Mouse (Mus musculus) brain, adult 2 months (tissue): ENCODE measurements around the gene Actrt2.

Source experiments
- DNase-seq: peaks from one replicate; pipeline ENCODE4 v3.0.0; 2011; ENCODE audit warnings: low read depth, low spot score

Actrt2 gene

DNA sequence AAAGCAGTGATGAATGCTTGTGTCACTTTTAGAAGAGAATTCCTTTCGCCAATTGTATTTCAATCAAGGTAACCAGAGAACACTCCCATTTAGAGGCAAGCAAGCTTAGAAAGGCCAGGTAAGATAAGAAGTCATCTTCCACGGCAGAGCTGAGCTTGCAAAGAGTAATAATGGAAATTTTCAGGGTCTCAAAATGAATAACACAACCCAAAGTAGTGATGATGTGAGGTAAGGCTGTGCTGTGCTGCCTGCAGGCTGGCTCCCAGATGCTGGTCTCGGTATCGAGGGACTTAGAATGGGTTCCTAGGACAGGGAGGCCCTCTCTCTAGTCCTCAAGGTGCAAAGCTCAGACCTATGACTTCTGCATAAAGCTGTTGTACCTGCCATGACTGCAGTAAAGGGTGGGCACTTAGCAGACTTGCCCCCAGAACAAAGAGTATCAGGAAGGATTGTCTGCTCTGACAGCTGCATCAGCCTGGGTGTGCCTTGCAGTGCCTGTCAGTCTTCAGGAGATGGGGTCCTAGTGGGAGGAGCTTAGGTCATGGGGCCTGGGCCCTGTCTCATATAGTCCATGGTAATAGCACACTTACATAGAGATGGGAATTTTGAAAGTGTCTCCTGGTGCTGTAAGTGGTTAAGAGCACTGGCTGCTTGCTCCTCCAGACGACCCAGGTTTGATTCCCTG is 15.5 kb upstream of the Actrt2 start:
- DNase-seq: no peak

DNA sequence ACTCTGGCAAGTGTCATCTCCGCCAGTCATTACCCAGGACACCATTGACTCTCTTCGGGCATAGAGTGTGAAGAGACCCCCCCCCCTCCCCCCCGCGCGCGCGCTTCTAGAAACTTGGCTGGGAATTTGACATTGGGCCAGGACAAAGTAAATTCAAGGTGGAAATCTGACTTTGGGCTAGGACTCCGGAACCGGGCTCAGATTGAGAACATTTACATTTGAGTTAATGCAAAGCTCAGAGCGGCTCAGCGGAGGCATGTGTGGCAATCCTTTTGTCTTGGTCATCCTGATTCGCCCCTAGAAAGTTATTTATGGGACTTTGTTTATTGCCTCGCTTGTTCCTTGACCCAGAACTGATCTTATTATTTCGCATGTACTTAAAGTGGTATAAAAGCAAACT is 14.6 kb upstream of the Actrt2 start:
- no peak for DNase-seq

DNA sequence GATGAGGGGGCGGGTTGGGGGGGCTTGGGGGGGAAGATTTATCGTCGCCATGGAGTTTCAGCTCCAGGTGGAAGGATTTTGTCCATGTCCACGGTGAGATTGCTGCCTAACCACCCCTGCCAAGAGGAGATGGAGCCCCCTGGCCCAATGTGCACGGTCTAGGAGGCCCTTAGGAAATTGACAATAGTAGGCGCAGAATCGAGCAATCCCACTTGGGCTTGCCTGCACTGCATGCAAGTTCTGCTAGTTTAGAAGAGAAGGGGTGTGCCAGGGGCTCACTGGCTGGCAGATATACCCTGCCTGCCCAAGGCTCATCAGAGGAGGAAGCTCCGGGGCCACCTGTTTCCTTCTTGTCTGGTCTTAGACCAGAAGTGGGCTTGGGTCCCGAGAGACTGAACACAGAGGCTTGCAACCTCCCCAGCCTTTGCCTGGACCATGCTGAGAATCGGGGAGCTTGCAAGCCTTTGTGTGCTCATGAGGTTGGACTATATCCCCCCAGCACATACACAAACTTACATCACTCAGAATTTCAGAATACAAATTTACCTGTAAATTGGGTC is 7.9 kb upstream of the Actrt2 start:
- DNase-seq: no peak

DNA sequence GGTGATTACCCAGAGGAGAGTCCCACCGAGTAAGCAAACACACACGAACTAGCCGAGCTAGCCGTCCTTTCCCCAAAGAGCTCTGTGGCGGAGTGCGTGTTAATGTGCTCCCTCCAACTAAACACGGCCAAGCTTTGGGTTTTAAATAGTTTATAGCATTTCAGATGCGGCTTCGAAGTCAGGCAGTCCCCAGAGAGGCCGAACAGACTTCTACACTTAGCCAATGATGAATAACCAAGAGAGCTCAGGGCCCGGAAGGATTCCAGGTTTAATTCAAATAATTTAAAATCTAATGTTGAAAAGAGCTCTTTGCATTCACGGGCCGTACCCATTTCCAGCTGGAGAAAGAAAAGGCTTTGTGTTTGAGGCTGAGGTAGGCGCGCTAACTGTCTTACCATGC is 7.3 kb upstream of the Actrt2 start:
- DNase-seq: no peak

DNA sequence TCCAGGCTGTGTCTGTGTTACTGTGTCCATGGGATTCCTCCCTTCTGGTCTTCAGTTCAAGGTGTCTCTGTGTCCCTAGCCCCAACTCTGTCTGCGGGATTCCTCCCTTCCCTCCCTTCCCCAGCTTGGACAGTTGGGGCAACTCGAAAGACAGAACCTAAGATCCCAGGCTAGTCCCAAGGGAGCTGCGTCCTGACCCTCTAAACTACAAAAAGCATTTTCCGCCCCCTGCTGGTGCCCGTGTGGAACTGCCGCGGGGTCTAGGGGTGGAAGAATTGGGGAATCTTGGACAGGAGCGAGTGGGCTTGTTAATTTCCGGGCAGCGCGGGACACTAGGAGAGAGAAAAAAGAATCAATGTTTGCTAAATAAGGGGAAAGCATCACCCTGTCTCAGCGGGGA is 6.9 kb upstream of the Actrt2 start:
- peak; percentile 20 for DNase-seq

DNA sequence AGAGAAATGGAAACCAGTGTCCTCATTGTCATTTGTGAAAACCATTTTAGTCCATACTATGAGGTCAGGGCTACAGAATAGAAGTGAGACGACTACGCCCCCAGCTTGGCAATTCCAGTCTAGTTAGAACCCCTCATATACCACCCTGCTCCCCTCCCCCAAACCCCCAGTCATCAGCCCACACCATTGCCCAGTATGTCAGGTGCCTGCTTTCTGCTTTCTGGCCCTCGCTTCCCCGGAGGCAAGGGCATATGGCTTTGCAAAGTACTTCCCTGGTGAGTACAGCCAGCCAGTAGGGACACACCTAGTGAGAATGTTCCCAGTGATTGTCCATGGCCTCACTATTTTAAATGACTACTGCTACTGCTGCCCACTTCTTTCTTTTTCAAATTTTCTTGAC is 6.3 kb upstream of the Actrt2 start:
- no peak for DNase-seq

DNA sequence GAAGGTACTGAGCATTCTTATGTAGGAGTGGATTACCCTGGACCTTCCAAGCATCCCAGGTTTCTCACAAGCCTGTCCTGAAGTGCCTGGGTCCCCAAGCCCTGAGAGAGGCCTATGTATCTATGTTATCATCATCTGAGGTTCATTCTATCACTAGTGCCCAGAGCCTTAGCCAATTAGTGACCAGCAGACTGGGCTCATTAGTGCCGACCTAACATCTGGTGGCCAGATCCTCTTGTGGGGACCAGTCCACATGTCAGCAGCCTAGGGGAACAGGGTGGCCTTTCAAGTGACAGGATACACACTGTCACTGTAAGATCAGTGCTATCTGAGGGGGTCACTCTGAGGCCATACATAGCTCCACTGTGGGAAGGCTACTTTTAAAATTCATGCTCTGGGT is 4.4 kb upstream of the Actrt2 start:
- DNase-seq: no peak

DNA sequence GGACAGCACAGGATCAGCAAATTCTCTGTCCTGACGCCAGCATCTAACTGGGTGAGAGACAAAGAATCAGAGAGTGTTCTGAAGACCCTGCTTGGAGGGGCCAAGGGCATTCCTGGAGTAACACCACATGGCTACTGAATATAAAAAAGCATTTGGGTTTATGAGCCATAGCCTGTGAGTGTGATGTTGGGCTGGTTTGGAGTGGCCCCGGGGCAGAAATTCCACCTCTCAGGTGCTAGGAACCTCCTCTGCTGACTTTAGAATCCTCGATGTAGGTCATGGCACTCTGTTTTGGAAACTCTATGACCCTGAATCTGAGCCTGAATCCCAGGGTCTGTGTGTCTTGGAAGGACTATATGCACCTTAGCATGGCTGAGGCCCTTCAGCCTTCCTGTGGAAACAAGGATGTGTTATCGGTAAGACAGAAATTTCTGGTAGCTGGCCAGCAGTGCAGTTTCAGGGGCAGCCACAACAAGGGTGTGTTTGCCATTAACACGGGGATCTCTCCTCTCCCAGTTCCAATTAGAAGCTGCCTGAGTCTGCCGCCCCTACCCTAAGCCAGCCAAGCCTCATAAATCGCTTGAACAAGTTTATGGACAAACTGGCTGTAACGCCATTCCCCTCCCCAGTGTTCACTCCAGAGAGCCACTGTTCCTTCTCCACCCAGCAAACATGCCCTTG is 3.7 kb upstream of the Actrt2 start:
- no peak for DNase-seq

DNA sequence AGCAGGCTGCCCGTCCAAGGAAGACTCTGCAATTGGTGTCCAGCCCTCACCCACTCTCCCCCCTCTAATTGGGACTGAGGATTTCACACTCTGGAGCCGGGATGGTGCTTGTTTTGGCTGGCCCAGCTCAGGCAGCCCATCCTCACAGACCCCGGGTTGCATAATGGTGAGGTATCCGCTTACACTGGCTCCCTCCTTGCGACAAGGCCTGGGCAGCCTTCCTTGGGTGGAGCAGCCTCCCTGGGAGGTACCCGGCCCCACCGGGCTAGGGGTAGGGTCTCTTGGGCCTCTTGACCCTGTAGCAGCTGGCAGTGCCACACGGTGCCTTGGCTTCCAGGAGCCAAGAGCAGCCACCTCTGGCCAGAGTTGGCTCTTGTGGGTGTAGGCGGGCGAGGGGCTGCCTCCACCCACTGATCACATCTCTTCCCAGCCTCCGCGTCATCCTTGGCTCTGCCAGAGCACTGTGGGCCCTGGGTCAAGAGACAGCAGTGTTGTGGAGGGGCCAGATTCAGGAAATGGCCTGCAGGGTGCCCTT is 4.9 kb downstream of the Actrt2 start:
- DNase-seq: no peak

DNA sequence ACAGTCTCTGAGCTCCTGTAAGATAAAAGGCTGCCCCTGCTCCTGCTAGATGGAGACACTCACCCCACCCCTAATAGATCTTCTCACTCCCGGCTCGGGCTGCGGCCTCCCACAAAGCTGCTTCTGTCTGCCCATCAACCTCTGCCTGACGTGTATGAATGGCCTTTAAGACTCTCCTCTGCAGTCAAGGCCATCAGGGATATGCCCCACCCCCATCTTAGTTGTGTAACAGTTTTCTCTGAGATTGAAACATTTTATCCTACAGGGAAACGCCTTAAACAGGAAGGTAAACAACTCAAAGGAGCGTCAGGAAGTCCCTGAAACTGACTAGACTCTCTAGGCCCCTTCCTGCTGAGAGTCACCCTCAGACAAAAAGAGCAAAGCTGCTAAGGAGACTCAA is 6.4 kb downstream of the Actrt2 start:
- no peak for DNase-seq

DNA sequence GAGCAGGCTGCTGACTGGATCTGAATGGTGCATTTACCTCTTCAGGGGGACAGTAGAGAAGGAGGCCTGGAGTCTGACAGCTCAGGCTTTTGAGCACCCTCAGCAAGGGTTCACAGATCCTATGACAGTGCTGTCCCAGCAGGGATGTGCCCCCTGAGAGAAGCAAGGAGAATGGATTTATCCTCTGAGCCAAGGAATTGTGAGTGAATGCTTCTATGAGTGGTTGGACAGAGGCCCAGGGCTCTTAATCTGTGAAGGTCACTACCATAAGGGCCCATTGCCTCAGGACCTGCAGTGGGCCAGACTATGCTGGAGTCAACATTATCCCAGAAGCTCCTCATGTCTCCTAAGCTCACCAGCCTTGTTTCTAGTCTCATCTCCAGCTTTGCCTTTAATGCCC is 7.6 kb downstream of the Actrt2 start:
- DNase-seq: no peak

DNA sequence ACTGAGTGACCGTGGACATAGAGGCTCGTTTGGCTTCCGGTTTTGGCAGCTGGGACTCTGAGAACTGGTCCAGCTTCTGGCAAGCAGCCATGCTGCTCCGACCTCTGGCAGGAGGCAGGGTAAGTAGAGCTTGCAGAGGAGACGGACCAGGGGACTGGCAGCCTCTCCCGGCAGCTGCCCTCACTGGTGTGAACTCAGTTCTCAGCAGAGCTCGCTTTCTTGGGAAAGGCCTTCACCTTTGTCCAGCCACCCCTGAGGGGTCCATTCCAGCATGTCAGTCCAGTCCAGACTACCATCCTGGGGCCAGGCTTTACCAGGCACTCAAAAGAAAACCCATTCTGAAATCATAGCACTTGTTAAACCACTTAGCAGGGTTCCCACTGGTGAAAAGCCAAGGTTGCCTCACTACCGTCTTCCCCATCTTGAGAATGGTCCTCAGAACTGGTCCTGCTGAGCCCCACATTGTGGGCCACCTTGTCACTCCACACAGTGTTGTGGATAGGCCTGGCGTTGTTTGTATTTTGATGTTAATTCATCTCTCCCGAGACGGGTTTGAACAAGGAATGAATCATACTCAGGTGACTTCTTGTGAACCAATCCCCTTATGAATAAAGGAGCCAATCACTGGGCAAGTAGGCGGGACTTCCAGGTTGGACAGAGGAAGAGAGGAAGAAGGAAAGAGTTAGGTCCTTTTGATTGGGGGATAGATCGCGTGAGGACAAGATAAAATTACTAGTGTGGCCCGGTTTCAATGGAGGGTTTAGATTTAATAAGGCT is 12.3 kb downstream of the Actrt2 start:
- DNase-seq: no peak

DNA sequence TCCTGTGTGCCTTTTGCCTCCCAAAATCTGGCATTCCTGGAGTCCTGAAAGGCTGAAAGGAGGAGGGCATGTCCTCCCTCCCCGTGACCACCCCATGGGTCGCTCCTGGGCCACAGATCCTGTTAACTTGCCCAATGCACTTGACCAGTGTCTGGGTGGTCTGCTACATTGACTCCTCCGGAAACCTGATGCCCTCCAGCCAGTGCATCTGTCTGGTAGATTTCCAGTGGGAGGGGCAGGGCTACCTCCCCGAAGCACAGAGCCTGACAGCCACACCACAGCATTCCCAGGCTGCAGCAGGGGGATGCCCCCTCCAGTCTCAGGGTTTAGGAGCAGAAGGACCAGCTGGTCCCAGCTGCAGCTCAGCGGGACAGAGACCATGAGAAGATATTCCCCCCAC is 15.2 kb downstream of the Actrt2 start:
- DNase-seq: no peak

DNA sequence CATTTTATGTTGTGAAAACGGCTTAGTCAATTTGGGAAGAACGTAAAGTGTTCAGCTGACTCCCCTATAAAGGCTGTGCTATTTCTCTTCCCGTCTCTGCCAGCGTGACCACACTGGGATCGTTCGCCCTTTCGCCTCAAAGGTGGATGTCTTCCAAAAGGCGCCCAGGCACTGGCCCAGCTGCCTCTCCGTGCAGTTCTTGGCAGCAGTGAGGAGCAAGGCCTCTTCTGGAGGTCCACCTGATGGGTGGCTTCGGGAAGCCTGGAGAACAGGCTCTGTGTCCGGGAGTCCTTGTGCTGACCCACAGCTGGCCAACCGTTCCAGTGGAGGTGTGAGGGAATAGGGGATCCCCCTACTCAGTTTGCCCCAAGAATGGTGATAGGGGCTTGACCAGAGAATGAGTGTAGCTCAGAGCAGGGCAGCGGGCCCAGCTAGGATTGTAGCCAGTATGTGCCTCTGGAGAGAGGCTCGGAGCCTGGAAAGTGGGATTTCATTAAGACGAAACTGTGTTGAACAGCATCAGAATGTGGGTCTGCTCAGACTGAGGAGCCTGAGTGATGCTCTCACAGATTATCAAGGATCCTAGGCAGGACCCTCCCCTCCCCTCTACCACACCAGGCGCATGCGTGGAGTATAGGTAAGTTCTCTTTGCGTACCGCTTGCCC is 18.5 kb downstream of the Actrt2 start:
- DNase-seq: no peak

DNA sequence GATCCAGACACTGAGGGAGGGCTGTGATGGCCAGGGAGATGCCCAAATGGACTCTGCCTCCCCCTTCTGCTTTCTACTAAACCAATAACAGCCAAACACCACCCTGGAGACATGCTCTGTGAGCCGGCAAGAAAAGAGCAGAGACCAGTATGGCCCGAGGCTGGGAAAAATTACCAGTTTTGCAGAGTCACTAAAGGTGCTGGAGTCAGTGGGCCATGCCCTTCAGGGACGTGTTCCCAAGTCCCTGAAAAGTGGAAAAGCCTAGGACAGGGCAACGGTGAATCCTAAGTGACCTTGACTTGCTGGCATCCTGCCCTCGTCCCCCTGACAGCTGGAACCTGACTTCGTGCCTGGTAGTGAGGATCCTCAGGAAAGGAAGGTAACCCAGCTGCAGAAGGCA is 25.2 kb downstream of the Actrt2 start:
- DNase-seq: no peak

DNA sequence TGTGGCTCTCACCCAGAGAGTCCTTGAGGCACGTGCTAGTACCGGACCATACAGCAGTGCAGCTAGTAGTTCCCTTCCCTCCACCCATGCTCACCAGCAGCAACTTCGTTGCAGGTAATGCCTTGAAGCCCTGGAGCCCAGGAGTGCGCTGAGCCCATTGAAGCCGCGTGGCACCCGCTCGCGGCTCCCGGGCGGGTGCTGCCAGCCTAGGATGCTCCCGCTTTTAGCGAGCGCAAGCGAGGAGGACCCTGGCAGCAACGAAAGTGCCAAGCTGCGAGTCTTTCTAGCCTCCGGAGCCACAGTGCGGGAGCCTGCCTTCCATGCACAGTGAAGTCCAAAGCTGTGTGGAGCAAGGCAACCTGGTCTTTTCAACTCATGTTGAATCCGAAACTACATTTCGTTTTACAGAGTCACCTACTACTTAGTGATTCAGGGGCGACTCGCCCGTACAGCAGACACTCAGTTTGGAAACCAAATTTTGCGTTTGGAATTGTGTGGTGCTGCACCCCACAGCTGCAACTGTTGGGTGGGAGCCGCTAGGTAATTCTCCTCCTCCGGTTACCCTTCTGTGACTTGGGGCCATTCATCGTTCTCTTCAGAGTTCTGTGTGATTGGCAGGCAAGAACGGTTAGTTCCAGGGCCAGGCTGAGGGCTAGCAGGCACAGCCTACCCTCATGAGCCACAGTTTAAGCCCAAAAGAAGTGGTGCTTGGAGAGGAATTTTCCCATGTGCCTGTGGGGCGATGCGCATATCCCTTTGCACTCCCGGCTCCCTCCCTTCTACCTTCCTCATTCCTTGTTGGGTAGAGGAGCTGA is 26.2 kb downstream of the Actrt2 start:
- DNase-seq: no peak

DNA sequence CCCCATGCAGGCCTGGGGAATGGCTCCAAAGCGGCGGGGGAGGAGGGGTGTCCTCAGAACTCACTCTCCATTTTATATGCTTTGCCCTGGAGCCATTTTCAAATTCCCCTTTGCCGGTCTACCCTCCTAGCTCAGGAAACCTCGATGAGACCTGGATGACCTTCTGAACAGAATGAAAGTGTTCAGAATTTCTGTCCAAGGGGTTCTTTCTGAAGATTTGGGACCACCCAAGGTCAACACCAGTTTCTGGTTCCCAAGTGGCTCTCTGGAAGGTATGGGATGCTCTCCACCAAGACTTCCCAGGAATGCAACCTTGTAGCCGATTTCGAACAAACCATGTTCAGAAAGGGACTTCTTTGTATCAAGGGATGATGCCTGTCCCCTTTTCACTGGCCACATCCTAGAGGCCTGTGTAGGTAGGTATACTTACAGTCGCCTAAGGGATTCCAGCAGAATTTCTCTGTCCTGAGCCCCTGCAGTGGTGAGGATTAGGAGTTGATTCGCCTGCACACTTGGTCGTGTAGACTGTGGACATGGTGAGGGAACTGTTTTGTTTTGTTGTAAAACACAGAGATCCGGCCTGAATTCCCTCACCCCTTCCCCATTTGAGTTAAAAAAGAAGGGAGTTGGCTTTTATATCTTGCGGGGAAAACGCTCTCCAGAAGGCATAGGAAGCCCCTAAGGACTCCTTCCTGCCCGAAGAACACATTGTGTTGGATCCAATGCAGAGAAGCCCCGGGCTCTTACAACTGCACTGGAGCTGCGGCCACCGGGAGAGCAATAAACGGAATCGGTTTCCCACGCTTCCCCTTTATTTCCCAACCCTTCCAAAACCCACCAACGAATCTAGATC is 27.0 kb downstream of the Actrt2 start:
- no peak for DNase-seq

DNA sequence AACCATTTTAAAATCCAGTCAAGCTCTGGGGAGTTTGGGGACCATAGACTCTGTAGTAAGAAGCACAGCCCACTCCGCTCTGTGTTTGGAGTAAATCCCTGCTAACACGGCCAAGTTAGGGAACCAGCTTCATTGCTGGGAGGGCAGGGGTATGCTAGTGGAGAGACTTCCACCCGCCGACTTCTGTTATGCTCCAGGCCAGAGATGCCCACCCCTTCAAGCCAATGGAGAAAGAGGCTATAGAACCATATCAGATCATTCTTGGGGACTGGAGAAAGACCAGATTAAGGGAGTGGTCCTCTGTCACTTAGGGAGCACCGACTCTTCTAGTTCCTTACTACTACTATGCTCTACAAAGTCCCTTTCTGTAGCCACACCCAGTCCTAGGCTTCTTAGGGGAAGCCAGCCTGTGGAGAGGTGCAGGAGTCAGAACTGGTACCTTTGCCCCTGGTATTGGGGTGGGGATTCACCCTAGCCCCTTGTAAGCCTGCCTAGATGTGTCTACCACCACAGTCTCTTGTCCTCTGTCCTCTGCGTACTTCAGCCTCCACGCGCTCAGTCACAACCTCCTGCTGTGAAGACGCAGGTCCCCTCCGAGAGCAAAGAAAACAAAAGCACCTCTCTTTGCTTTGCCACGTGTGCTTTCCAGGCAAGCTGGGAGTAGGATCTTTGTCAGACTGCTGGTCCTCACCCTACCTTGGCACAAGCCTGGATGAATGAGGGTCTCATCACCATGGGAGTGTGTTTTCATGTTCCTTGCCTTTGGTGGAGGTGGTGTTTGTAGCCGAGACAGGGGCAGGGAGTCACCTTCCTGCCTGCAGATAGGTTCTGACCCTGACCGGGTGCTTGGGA is 27.9 kb downstream of the Actrt2 start:
- no peak for DNase-seq

DNA sequence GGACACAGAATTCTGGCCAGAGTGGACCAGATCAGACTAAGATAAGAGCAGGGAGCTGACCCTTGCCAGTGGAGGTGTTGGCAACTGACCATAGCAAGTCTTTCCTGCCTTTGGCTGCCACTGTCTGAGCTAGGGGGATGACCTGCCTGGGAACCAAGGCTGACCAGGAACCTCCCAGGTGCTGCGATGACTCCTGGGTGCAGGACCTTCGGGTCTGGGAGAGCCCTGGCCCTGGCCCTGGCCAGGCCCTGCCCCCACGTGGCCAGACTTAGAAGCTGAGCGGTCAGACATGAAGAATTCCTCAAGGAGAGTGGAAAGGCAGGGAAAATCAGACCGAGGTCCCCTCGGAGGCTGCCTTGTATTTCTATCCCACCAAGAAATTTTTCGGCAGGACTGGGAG is 28.5 kb downstream of the Actrt2 start:
- DNase-seq: no peak
